Mouse (Mus musculus): ENCODE data around the gene Gpr62. TPM values are rescaled to one million over a fixed set of nuclear protein-coding genes. Genes with fewer than 3 reads are reported as not detected.

The Gpr62 gene
- polyA plus RNA-seq, 1 experiment from 2014 or later, result 0.11 TPM

- peaks cover 27% of the 10 kb centered on the region for H3K4me1 ChIP-seq (replicated peaks; ENCODE audit: control insufficient read depth, insufficient read depth, low read length)
- ATAC-seq (replicated peaks; ENCODE audit: low FRiP score), result no peak
- H3K27ac ChIP-seq (ENCODE audit: low read depth, low read length), result no peak overlapping the region
These were observed 11.9 kb upstream of the Gpr62 start for GRCm38 (mm10) chr9:106477649-106478048.

GRCm38 (mm10) chr9:106476924-106477484, 11.3 kb upstream of the Gpr62 start, which contains the start of gene Parp3:
Gene Parp3, minus strand, starts transcription at chr9:106476949.
- WGBS, result under 1% methylated on average over 41 of the region's 41 CpGs
- Histone ChIP-seq H3K27me3 (replicated peaks; ENCODE audit: control insufficient read depth, insufficient read depth, low read length) (no peaks in the 10 kb centered on the region), H3K27ac (ENCODE audit: low read depth, low read length) (0 out of 2 replicates have a peak within 1 kb of the TSS, but pooled peaks have one; percentile 1), H3K36me3 (ENCODE audit: control insufficient read depth, insufficient read depth, low read length) (peaks cover 15% of the 10 kb centered on the region), H3K9ac (ENCODE audit: low read depth, low read length) (peak within 1 kb of the TSS; percentile 63), H3K4me3 (ENCODE audit: low read depth, low read length) (peak within 1 kb of the TSS; percentile 86), H3K9me3 (ENCODE audit: control insufficient read depth, low read length) (no peaks in the 10 kb centered on the region), H3K4me2 (peak within 1 kb of the TSS; percentile 77), H3K4me1 (replicated peaks; ENCODE audit: control insufficient read depth, insufficient read depth, low read length) (peaks cover 27% of the 10 kb centered on the region)
- ATAC-seq (replicated peaks; ENCODE audit: low FRiP score) (peak; percentile 98), DNase-seq (ENCODE audit: low spot score) (peak; percentile 96)

More at GRCm38 (mm10) chr9:106477649-106478048, 11.9 kb upstream of the Gpr62 start:
- H3K9me3 ChIP-seq (ENCODE audit: control insufficient read depth, low read length), result no peaks in the 10 kb centered on the region
- H3K36me3 ChIP-seq (ENCODE audit: control insufficient read depth, insufficient read depth, low read length), result peaks cover 15% of the 10 kb centered on the region
- WGBS, result 1% methylated on average over 16 of the region's 16 CpGs
- peak overlapping the region; percentile 77 for H3K4me2 ChIP-seq
- no peak for DNase-seq (ENCODE audit: low spot score)
- peak overlapping the region; percentile 86 for H3K4me3 ChIP-seq (ENCODE audit: low read depth, low read length)
- peak overlapping the region; percentile 63 for H3K9ac ChIP-seq (ENCODE audit: low read depth, low read length)
- no peaks in the 10 kb centered on the region for H3K27me3 ChIP-seq (replicated peaks; ENCODE audit: control insufficient read depth, insufficient read depth, low read length)

GRCm38 (mm10) chr9:106476002-106476923, 10.5 kb upstream of the Gpr62 start:
- no peaks in the 10 kb centered on the region for H3K27me3 ChIP-seq (replicated peaks; ENCODE audit: control insufficient read depth, insufficient read depth, low read length)
- 0 out of 2 replicates have a peak overlapping the region, but pooled peaks have one; percentile 27 for H3K9ac ChIP-seq (ENCODE audit: low read depth, low read length)
- DNase-seq (ENCODE audit: low spot score), result no peak
- H3K9me3 ChIP-seq (ENCODE audit: control insufficient read depth, low read length), result no peaks in the 10 kb centered on the region
- peaks cover 27% of the 10 kb centered on the region for H3K4me1 ChIP-seq (replicated peaks; ENCODE audit: control insufficient read depth, insufficient read depth, low read length)
- H3K27ac ChIP-seq (ENCODE audit: low read depth, low read length), result 0 out of 2 replicates have a peak overlapping the region, but pooled peaks have one; percentile 1
- 27% methylated on average over 16 of the region's 16 CpGs for WGBS
- peaks cover 11% of the 10 kb centered on the region for H3K36me3 ChIP-seq (ENCODE audit: control insufficient read depth, insufficient read depth, low read length)
- peak overlapping the region; percentile 3; the same call in 1 of the 2 replicates for H3K4me3 ChIP-seq (ENCODE audit: low read depth, low read length)
- ATAC-seq (replicated peaks; ENCODE audit: low FRiP score), result peak; percentile 5; the same call in 1 of the 2 replicates
- peak overlapping the region; percentile 50 for H3K4me2 ChIP-seq

- DNase-seq (ENCODE audit: low spot score) (no peak), ATAC-seq (replicated peaks; ENCODE audit: low FRiP score) (no peak)
- Histone ChIP-seq H3K36me3 (ENCODE audit: control insufficient read depth, insufficient read depth, low read length) (peaks cover 8% of the 10 kb centered on the region), H3K27me3 (replicated peaks; ENCODE audit: control insufficient read depth, insufficient read depth, low read length) (no peaks in the 10 kb centered on the region), H3K27ac (ENCODE audit: low read depth, low read length) (0 out of 2 replicates have a peak within 1 kb of the TSS, but pooled peaks have one; percentile 1), H3K4me1 (replicated peaks; ENCODE audit: control insufficient read depth, insufficient read depth, low read length) (peaks cover 27% of the 10 kb centered on the region), H3K9ac (ENCODE audit: low read depth, low read length) (0 out of 2 replicates have a peak within 1 kb of the TSS, but pooled peaks have one; percentile 27), H3K9me3 (ENCODE audit: control insufficient read depth, low read length) (no peaks in the 10 kb centered on the region), H3K4me2 (peak within 1 kb of the TSS; percentile 50), H3K4me3 (ENCODE audit: low read depth, low read length) (peak within 1 kb of the TSS; percentile 3; the same call in 1 of the 2 replicates)
- WGBS, result 81% methylated on average over 10 of the region's 10 CpGs
These were observed 9.9 kb upstream of the Gpr62 start, which contains the start of gene Rrp9 for GRCm38 (mm10) chr9:106475663-106476001. Gene Rrp9, plus strand, starts transcription at chr9:106475963.

GRCm38 (mm10) chr9:106475046-106475445, 9.3 kb upstream of the Gpr62 start:
- Histone ChIP-seq H3K4me2 (no peak overlapping the region), H3K36me3 (ENCODE audit: control insufficient read depth, insufficient read depth, low read length) (peaks cover 3% of the 10 kb centered on the region; the same call in 1 of the 2 replicates), H3K4me1 (replicated peaks; ENCODE audit: control insufficient read depth, insufficient read depth, low read length) (peaks cover 27% of the 10 kb centered on the region), H3K4me3 (ENCODE audit: low read depth, low read length) (no peak overlapping the region), H3K27me3 (replicated peaks; ENCODE audit: control insufficient read depth, insufficient read depth, low read length) (no peaks in the 10 kb centered on the region), H3K9me3 (ENCODE audit: control insufficient read depth, low read length) (no peaks in the 10 kb centered on the region), H3K9ac (ENCODE audit: low read depth, low read length) (no peak overlapping the region), H3K27ac (ENCODE audit: low read depth, low read length) (no peak overlapping the region)
- no peak for ATAC-seq (replicated peaks; ENCODE audit: low FRiP score)
- DNase-seq (ENCODE audit: low spot score), result no peak
- WGBS, result 65% methylated on average over 7 of the region's 7 CpGs

- H3K4me2 ChIP-seq, result peak overlapping the region; percentile 29
- DNase-seq (ENCODE audit: low spot score), result peak; percentile 70
- H3K27ac ChIP-seq (ENCODE audit: low read depth, low read length), result no peak overlapping the region
- H3K9ac ChIP-seq (ENCODE audit: low read depth, low read length), result no peak overlapping the region
- peaks cover 29% of the 10 kb centered on the region for H3K4me1 ChIP-seq (replicated peaks; ENCODE audit: control insufficient read depth, insufficient read depth, low read length)
- 9% methylated on average over 6 of the region's 6 CpGs for WGBS
- no peaks in the 10 kb centered on the region for H3K27me3 ChIP-seq (replicated peaks; ENCODE audit: control insufficient read depth, insufficient read depth, low read length)
- no peaks in the 10 kb centered on the region for H3K9me3 ChIP-seq (ENCODE audit: control insufficient read depth, low read length)
- H3K4me3 ChIP-seq (ENCODE audit: low read depth, low read length), result no peak overlapping the region
- no peaks in the 10 kb centered on the region; the same call in 1 of the 2 replicates for H3K36me3 ChIP-seq (ENCODE audit: control insufficient read depth, insufficient read depth, low read length)
- ATAC-seq (replicated peaks; ENCODE audit: low FRiP score), result peak; percentile 6; the same call in 1 of the 2 replicates
These were observed 8.7 kb upstream of the Gpr62 start for GRCm38 (mm10) chr9:106474456-106474855.

- H3K27ac ChIP-seq (ENCODE audit: low read depth, low read length), result no peak overlapping the region
- no peak overlapping the region for H3K9ac ChIP-seq (ENCODE audit: low read depth, low read length)
- H3K36me3 ChIP-seq (ENCODE audit: control insufficient read depth, insufficient read depth, low read length), result no peaks in the 10 kb centered on the region
These were observed 8.0 kb upstream of the Gpr62 start for GRCm38 (mm10) chr9:106473753-106474105.

GRCm38 (mm10) chr9:106473081-106473752, 7.5 kb upstream of the Gpr62 start:
- DNase-seq (ENCODE audit: low spot score) (no peak), ATAC-seq (replicated peaks; ENCODE audit: low FRiP score) (no peak)
- Histone ChIP-seq H3K27ac (ENCODE audit: low read depth, low read length) (no peak overlapping the region), H3K4me2 (no peak overlapping the region), H3K4me1 (replicated peaks; ENCODE audit: control insufficient read depth, insufficient read depth, low read length) (peaks cover 27% of the 10 kb centered on the region), H3K4me3 (ENCODE audit: low read depth, low read length) (no peak overlapping the region), H3K9me3 (ENCODE audit: control insufficient read depth, low read length) (no peaks in the 10 kb centered on the region), H3K36me3 (ENCODE audit: control insufficient read depth, insufficient read depth, low read length) (no peaks in the 10 kb centered on the region), H3K9ac (ENCODE audit: low read depth, low read length) (no peak overlapping the region), H3K27me3 (replicated peaks; ENCODE audit: control insufficient read depth, insufficient read depth, low read length) (no peaks in the 10 kb centered on the region)
- 86% methylated on average over 16 of the region's 16 CpGs for WGBS

More at GRCm38 (mm10) chr9:106473753-106474105, 8.0 kb upstream of the Gpr62 start:
- DNase-seq (ENCODE audit: low spot score) (no peak), ATAC-seq (replicated peaks; ENCODE audit: low FRiP score) (no peak)
- no peaks in the 10 kb centered on the region for H3K9me3 ChIP-seq (ENCODE audit: control insufficient read depth, low read length)
- H3K4me2 ChIP-seq, result no peak overlapping the region
- no peak overlapping the region for H3K4me3 ChIP-seq (ENCODE audit: low read depth, low read length)
- peaks cover 29% of the 10 kb centered on the region for H3K4me1 ChIP-seq (replicated peaks; ENCODE audit: control insufficient read depth, insufficient read depth, low read length)
- 51% methylated on average over 5 of the region's 5 CpGs for WGBS
- no peaks in the 10 kb centered on the region for H3K27me3 ChIP-seq (replicated peaks; ENCODE audit: control insufficient read depth, insufficient read depth, low read length)
